8 mouse cellular contexts compared by ENCODE assay signal in the genomic region with DNA sequence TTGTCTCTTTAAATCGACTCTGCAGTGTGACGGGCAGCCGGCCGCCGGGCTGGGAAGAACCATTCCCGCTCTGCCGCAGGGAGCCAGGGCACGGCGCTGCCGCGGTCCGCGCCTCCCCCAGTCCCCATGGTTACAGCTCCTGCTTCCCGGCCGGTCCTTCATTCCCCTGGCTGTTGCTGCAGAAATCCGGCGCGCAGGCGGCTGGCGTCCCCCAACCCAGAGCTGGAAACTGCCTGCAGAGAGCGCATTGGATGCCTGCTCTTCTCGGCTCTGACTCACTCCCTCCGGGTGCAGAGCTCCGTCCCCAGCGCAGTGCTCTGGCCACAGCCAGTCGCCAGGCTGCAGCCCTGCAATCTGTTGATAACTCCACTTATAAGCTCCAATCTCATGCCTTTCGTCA. TPM values are rescaled to one million over a fixed set of nuclear protein-coding genes. Genes with fewer than 3 reads are reported as not detected.
DNase-seq lines count a peak whose midpoint lies in the region; ATAC-seq lines count a peak whose summit lies in the region.

A gene (plus strand): TSS at position 139 of the 400 bp plus-strand sequence.

- no peaks in the 10 kb centered on the region for H3K9me3 ChIP-seq in lung, embryonic 15.5 days
- H3K9me3 ChIP-seq in embryonic facial prominence, embryonic 15.5 days (replicated peaks) = no peaks in the 10 kb centered on the region
- H3K9me3 ChIP-seq in lung, embryonic 16.5 days (ENCODE audit: control insufficient read depth, low read length) = no peaks in the 10 kb centered on the region

- peak; percentile 75; the same call in 1 of the 2 replicates for ATAC-seq in lung, embryonic 15.5 days (ENCODE audit: borderline replicate concordance, extremely low read depth, low FRiP score, low TSS enrichment)
- ATAC-seq in embryonic facial prominence, embryonic 15.5 days (ENCODE audit: insufficient number of reproducible peaks, low FRiP score, low TSS enrichment, low read depth) = peak; percentile 44; the same call in 1 of the 2 replicates
- peak; percentile 80 for ATAC-seq in lung, embryonic 16.5 days (ENCODE audit: low read depth)
- no peak for ATAC-seq in activated CD4-positive, CD25-positive, alpha-beta regulatory T cell, adult 4 months

- H3K36me3 ChIP-seq in lung, embryonic 15.5 days = no peaks in the 10 kb centered on the region
- no peaks in the 10 kb centered on the region for H3K36me3 ChIP-seq in embryonic facial prominence, embryonic 15.5 days
- no peaks in the 10 kb centered on the region for H3K36me3 ChIP-seq in lung, embryonic 16.5 days (ENCODE audit: control insufficient read depth, insufficient read depth, low read length)

- 0 out of 2 replicates have a peak, but pooled peaks cover 3% of the 10 kb centered on the region for H3K4me1 ChIP-seq in lung, embryonic 15.5 days
- peaks cover 10% of the 10 kb centered on the region; the same call in 1 of the 2 replicates for H3K4me1 ChIP-seq in embryonic facial prominence, embryonic 15.5 days
- H3K4me1 ChIP-seq in lung, embryonic 16.5 days (replicated peaks; ENCODE audit: control insufficient read depth, insufficient read depth, low read length) = no peaks in the 10 kb centered on the region

- H3K27ac ChIP-seq in lung, embryonic 15.5 days = no peak within 1 kb of the TSS
- no peak within 1 kb of the TSS for H3K27ac ChIP-seq in embryonic facial prominence, embryonic 15.5 days (replicated peaks)
- H3K27ac ChIP-seq in lung, embryonic 16.5 days (ENCODE audit: low read length) = no peak within 1 kb of the TSS

- no peak within 1 kb of the TSS for H3K9ac ChIP-seq in lung, embryonic 15.5 days
- H3K9ac ChIP-seq in embryonic facial prominence, embryonic 15.5 days = no peak within 1 kb of the TSS
- H3K9ac ChIP-seq in lung, embryonic 16.5 days (ENCODE audit: low read length) = no peak within 1 kb of the TSS

- H3K4me2 ChIP-seq in lung, embryonic 15.5 days = peak within 1 kb of the TSS; percentile 38
- H3K4me2 ChIP-seq in embryonic facial prominence, embryonic 15.5 days (replicated peaks) = peak within 1 kb of the TSS; percentile 47
- H3K4me2 ChIP-seq in lung, embryonic 16.5 days (ENCODE audit: low read depth, low read length) = peak within 1 kb of the TSS; percentile 35

- no peak for DNase-seq in lung, postnatal 25 days (ENCODE audit: low spot score)
- peak; percentile 55 to 58 for DNase-seq in heart, adult 9 months (ENCODE audit: low spot score in 2 of 2)
- peak; percentile 16 to 54 for DNase-seq in kidney, postnatal 25 days
- DNase-seq in retina, postnatal 7 days (ENCODE audit: low read depth, low spot score) = peak; percentile 68

- peaks cover 64% of the 10 kb centered on the region for H3K27me3 ChIP-seq in lung, embryonic 15.5 days
- H3K27me3 ChIP-seq in embryonic facial prominence, embryonic 15.5 days = peaks cover 44% of the 10 kb centered on the region
- H3K27me3 ChIP-seq in lung, embryonic 16.5 days (ENCODE audit: control insufficient read depth, insufficient read depth, low read depth, low read length) = peaks cover 35% of the 10 kb centered on the region

- no peak within 1 kb of the TSS for H3K4me3 ChIP-seq in lung, embryonic 15.5 days
- H3K4me3 ChIP-seq in embryonic facial prominence, embryonic 15.5 days (replicated peaks) = peak within 1 kb of the TSS; percentile 23
- peak within 1 kb of the TSS; percentile 13; the same call in 1 of the 2 replicates for H3K4me3 ChIP-seq in lung, embryonic 16.5 days (ENCODE audit: low read length)

- WGBS in lung, embryonic 15.5 days = under 1% methylated on average over 27 of the region's 27 CpGs
- under 1% methylated on average over 27 of the region's 27 CpGs for WGBS in embryonic facial prominence, embryonic 15.5 days
- under 1% methylated on average over 27 of the region's 27 CpGs for WGBS in lung, embryonic 16.5 days

RNA-seq across cellular contexts. Expression of the gene that starts here (rescaled TPM):
- polyA plus RNA-seq in lung, embryonic 15.5 days (2015; fragmentation: Nextera tagmentation; extraction: Ambion mirVana) = not detected in 2 replicates
- polyA plus RNA-seq in embryonic facial prominence, embryonic 15.5 days (2015; fragmentation: Nextera tagmentation; extraction: Ambion mirVana) = 1.5 and 2.1 TPM in 2 replicates
- 0.70 TPM in 1 of 2 replicates, not detected in the other for polyA plus RNA-seq in lung, embryonic 16.5 days (2015; fragmentation: Nextera tagmentation; extraction: Ambion mirVana)
- not detected for polyA plus RNA-seq in activated CD4-positive, CD25-positive, alpha-beta regulatory T cell, adult 4 months (2017; shearing (Covaris generic))

Comparison
In these comparisons a context has a peak if more than half of its experiments do, and no peak if none do; other contexts are left out.
1. Peak in ATAC-seq and H3K4me2 ChIP-seq in lung, embryonic 15.5 days; RNA of the gene not detected or under 1 TPM.
2. Peak in ATAC-seq, H3K4me3 ChIP-seq and H3K4me2 ChIP-seq in lung, embryonic 16.5 days; RNA of the gene not detected or under 1 TPM.